In the genomic region with DNA sequence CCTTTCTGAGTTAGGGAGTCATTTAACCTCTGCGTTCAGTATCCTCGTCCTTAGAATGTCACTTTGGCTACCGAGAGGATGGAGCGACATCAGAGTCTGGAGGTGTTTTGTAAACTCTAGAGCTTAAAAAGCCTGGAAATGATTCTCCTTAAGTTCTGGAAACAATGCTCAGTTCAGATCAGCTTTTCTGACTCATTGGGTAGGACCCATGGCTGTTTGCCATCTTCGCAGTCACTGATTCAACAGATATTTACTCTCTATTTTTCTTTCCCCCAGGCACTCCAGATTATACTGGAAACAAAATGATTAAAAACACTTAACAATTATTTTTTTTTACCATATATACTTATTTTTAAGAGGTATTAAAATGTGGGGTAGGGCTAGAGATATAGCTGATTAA, we compare ENCODE assay signal across 27 mouse cellular contexts. TPM values are rescaled to one million over a fixed set of nuclear protein-coding genes. Genes with fewer than 3 reads are reported as not detected.
DNase-seq lines count a peak whose midpoint lies in the region; ATAC-seq and TF ChIP-seq lines count a peak whose summit lies in the region.
"Had no signal": no experiment of that assay in that cellular context is flagged by ENCODE, and none has a peak within 500 bp of the region (broad histone marks: within the 10 kb centered on the region; RNA-seq: fewer than 3 reads in every experiment).

No protein-coding gene starts in this region.

- DNase-seq in adrenal gland, postnatal 10 days, result peak; percentile 20
- DNase-seq in adrenal gland, adult 2 months, result no peak
- peak; percentile 16 to 28 for DNase-seq in heart, postnatal 14 days
- DNase-seq in heart, adult 18-20 months, result no peak
- DNase-seq in Muller cell, postnatal 12 days (ENCODE audit: inconsistent ontology term), result peak; percentile 63
- DNase-seq in gastrocnemius, postnatal 14 days, result peak; percentile 55
- no peak for DNase-seq in left cerebral cortex, postnatal 10 days (ENCODE audit: extremely low spot score in 1 of 2, low spot score in 2 of 2)
- no peak for DNase-seq in midbrain, postnatal 0 days (ENCODE audit: low spot score)
- DNase-seq: adrenal gland, postnatal 14 days; cerebellum, adult 11-12 months; cerebellum, adult 9-11 months; embryo, embryonic 11 days; kidney, adult 9 months; kidney, postnatal 10 days; layer of hippocampus, postnatal 36 days had no signal

- 83% methylated on average over 5 of the region's 5 CpGs for WGBS in midbrain, postnatal 0 days

- no peaks in the 10 kb centered on the region for H3K4me1 ChIP-seq in midbrain, postnatal 0 days (ENCODE audit: insufficient read depth, low read length)
- H3K4me1 ChIP-seq: heart, embryonic 15.5 days; limb, embryonic 12.5 days; lung, embryonic 15.5 days; neural tube, embryonic 12.5 days; stomach, embryonic 15.5 days had no signal

- peaks cover 25% of the 10 kb centered on the region; the same call in 1 of the 2 replicates for H3K36me3 ChIP-seq in midbrain, postnatal 0 days (ENCODE audit: insufficient read depth, low read length)
- H3K36me3 ChIP-seq: embryonic facial prominence, embryonic 12.5 days; lung, embryonic 15.5 days; midbrain, embryonic 10.5 days; midbrain, embryonic 15.5 days; neural tube, embryonic 12.5 days; stomach, embryonic 15.5 days had no signal

- intact Hi-C loops in heart, postnatal 14 days (cut with DNase I), result no loop called here
- intact Hi-C loops in gastrocnemius, postnatal 14 days (cut with DNase I; ENCODE audit: low total_unique reads), result no loop called here
- intact Hi-C loops in left cerebral cortex, postnatal 10 days (cut with DNase I), result no loop called here

- no peaks in the 10 kb centered on the region for H3K27me3 ChIP-seq in midbrain, postnatal 0 days (ENCODE audit: insufficient read depth, low read length)
- H3K27me3 ChIP-seq: embryonic facial prominence, embryonic 12.5 days; heart, embryonic 15.5 days; limb, embryonic 12.5 days; lung, embryonic 15.5 days; midbrain, embryonic 15.5 days; neural tube, embryonic 12.5 days; stomach, embryonic 15.5 days had no signal

- no peak overlapping the region for H3K27ac ChIP-seq in midbrain, postnatal 0 days (ENCODE audit: low read depth, low read length)
- H3K27ac ChIP-seq: embryonic facial prominence, embryonic 12.5 days; heart, embryonic 15.5 days; hindbrain, embryonic 14.5 days; limb, embryonic 12.5 days; lung, embryonic 15.5 days; midbrain, embryonic 10.5 days; midbrain, embryonic 15.5 days; neural tube, embryonic 12.5 days; stomach, embryonic 15.5 days had no signal

- H3K4me3 ChIP-seq in midbrain, postnatal 0 days (ENCODE audit: low read depth, low read length), result no peak overlapping the region
- H3K4me3 ChIP-seq: embryonic facial prominence, embryonic 12.5 days; heart, embryonic 15.5 days; limb, embryonic 12.5 days; lung, embryonic 15.5 days; midbrain, embryonic 10.5 days; midbrain, embryonic 15.5 days; neural tube, embryonic 12.5 days; stomach, embryonic 15.5 days had no signal

- ATAC-seq in midbrain, postnatal 0 days (ENCODE audit: low FRiP score), result no peak
- ATAC-seq: forebrain, embryonic 16.5 days; intestine, postnatal 0 days; midbrain, embryonic 15.5 days had no signal

- no peak for TF ChIP-seq CTCF in midbrain, postnatal 0 days (IDR thresholded peaks at IDR 0.05)

- H3K9me3 ChIP-seq in midbrain, postnatal 0 days (ENCODE audit: low read length), result no peaks in the 10 kb centered on the region
- H3K9me3 ChIP-seq: embryonic facial prominence, embryonic 12.5 days; heart, embryonic 15.5 days; limb, embryonic 12.5 days; lung, embryonic 15.5 days; midbrain, embryonic 10.5 days; midbrain, embryonic 15.5 days; neural tube, embryonic 12.5 days; stomach, embryonic 15.5 days had no signal

- H3K9ac ChIP-seq in midbrain, postnatal 0 days (replicated peaks; ENCODE audit: low read length, poor library complexity, severe bottlenecking), result no peak overlapping the region
- H3K9ac ChIP-seq: embryonic facial prominence, embryonic 12.5 days; heart, embryonic 15.5 days; hindbrain, embryonic 14.5 days; limb, embryonic 12.5 days; lung, embryonic 15.5 days; midbrain, embryonic 15.5 days; neural tube, embryonic 12.5 days; stomach, embryonic 15.5 days had no signal

- H3K4me2 ChIP-seq in midbrain, postnatal 0 days (ENCODE audit: low read depth, low read length, poor library complexity, severe bottlenecking), result no peak overlapping the region
- H3K4me2 ChIP-seq: embryonic facial prominence, embryonic 12.5 days; heart, embryonic 15.5 days; hindbrain, embryonic 14.5 days; limb, embryonic 12.5 days; liver, embryonic 11.5 days; lung, embryonic 15.5 days; midbrain, embryonic 15.5 days; neural tube, embryonic 12.5 days; stomach, embryonic 15.5 days had no signal

RNA-seq across cellular contexts. Expression of a gene that starts 49.7 kb away (rescaled TPM):
- 1 to 10 TPM; 8.4 to 9.0 TPM for total RNA-seq in adrenal gland, postnatal 10 days (2021)
- total RNA-seq in adrenal gland, adult 2 months (2021), result 1 to 10 TPM; 5.8 to 6.4 TPM
- 0.30 and 0.42 TPM in 2 replicates for polyA plus RNA-seq in adrenal gland, adult 2 months (2012; rRNA removed)
- 1 to 10 TPM; 4.5 to 6.4 TPM for total RNA-seq in heart, postnatal 14 days (2021)
- total RNA-seq in heart, adult 18-20 months (2021), result 1 to 10 TPM; 5.6 to 6.4 TPM
- 1 to 10 TPM; 4.1 TPM for total RNA-seq in gastrocnemius, postnatal 14 days (2021)
- 1 to 10 TPM; 2.0 to 3.1 TPM for total RNA-seq in left cerebral cortex, postnatal 10 days (2021)
- total RNA-seq in midbrain, postnatal 0 days (2014; rRNA removed), result 2.9 and 6.4 TPM in 2 replicates
- 6.6 and 8.8 TPM in 2 replicates for polyA plus RNA-seq in midbrain, postnatal 0 days (2015; fragmentation: Nextera tagmentation; extraction: Ambion mirVana)

RNA-seq across cellular contexts. Expression of a gene that starts 50.1 kb away (rescaled TPM):
- 100 to 1,000 TPM; 137 to 157 TPM for total RNA-seq in adrenal gland, postnatal 10 days (2021)
- total RNA-seq in adrenal gland, adult 2 months (2021), result 100 to 1,000 TPM in 1 of 2 experiments, 10 to 100 TPM in 1; 94.2 to 103 TPM
- polyA plus RNA-seq in adrenal gland, adult 2 months (2012; rRNA removed), result 52.7 and 56.6 TPM in 2 replicates
- total RNA-seq in heart, postnatal 14 days (2021), result 100 to 1,000 TPM; 226 to 234 TPM
- 100 to 1,000 TPM; 219 to 241 TPM for total RNA-seq in heart, adult 18-20 months (2021)
- total RNA-seq in gastrocnemius, postnatal 14 days (2021), result 100 to 1,000 TPM; 889 to 917 TPM
- total RNA-seq in left cerebral cortex, postnatal 10 days (2021), result 10 to 100 TPM; 39.6 to 43.4 TPM
- 103 and 112 TPM in 2 replicates for total RNA-seq in midbrain, postnatal 0 days (2014; rRNA removed)
- 106 and 114 TPM in 2 replicates for polyA plus RNA-seq in midbrain, postnatal 0 days (2015; fragmentation: Nextera tagmentation; extraction: Ambion mirVana)

Comparison
In these comparisons a context has a peak if more than half of its experiments do, and no peak if none do; other contexts are left out.
1. DNase-seq: peak in adrenal gland, postnatal 10 days (single experiment), heart, postnatal 14 days (2 of 2), Muller cell, postnatal 12 days (single experiment) and gastrocnemius, postnatal 14 days (single experiment); none in adrenal gland, adult 2 months (single experiment), heart, adult 18-20 months (0 of 2), left cerebral cortex, postnatal 10 days (0 of 2) and midbrain, postnatal 0 days (single experiment).